Mouse (Mus musculus) gastrocnemius, postnatal 4 days (tissue): Measurements from ENCODE around the gene Chmp1a. TPM values are rescaled to one million over a fixed set of nuclear protein-coding genes. Genes with fewer than 3 reads are reported as not detected.
"Not testable (repeated sequence)": the region's sequence is repeated elsewhere in the genome, so short reads cannot be mapped to it uniquely, and the experiment has no call there.

Source experiments
- DNase-seq, 2 experiments: peaks; one replicate each; pipeline ENCODE4 v3.0.0; 2021 to 2022; ENCODE audit warnings: low spot score in 2 of 2, mixed read lengths in 2 of 2
- long read RNA-seq, 2 experiments: library from polyadenylated mRNA; stranded (forward); transcript quantifications; one replicate each; pipeline ENCODE4 v2.0.0; 2021
- total RNA-seq, 2 experiments: library from RNA; stranded (reverse); gene quantifications; 2 replicates each; pipeline ENCODE4 v1.2.3; 2021

Chmp1a gene
- 10 to 100 TPM; 48.1 to 68.1 TPM for total RNA-seq
- long read RNA-seq, experiment 1, partial matches to known transcripts: 3 of 90 reads
- long read RNA-seq, experiment 1, other reads (novel, unspliced or antisense): 84 of 90 reads
- long read RNA-seq, experiment 2, partial matches to known transcripts: 1 of 95 reads
- long read RNA-seq, experiment 2, other reads (novel, unspliced or antisense): 92 of 95 reads

GRCm38 (mm10) chr8:123212321-123213117 lies at the start of gene Chmp1a, which contains the start of gene Spata33:
Chmp1a (minus strand) TSS chr8:123212763.
Spata33 (plus strand) TSS chr8:123212832.
- peak; percentile 78 to 91 for DNase-seq

DNA sequence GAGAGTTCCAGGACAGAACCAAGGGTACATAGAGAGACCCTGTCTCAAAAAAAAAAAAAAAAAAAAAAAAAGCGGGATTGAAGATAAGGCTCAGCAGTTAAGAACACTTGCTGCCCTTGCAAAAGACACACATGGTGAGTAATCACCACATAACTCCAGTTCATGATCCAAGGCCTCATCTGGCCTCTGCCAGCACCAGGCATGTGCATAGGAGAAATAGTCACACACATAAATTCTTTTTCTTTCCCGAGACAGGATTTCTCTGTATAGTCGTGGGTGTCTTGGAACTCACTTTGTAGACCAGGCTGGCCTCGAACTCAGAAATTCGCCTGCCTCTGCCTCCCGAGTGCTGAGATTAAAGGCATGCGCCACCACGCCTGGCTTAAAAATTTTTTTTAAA lies 45.0 kb upstream of the Chmp1a start:
- DNase-seq: not testable (repeated sequence)

DNA sequence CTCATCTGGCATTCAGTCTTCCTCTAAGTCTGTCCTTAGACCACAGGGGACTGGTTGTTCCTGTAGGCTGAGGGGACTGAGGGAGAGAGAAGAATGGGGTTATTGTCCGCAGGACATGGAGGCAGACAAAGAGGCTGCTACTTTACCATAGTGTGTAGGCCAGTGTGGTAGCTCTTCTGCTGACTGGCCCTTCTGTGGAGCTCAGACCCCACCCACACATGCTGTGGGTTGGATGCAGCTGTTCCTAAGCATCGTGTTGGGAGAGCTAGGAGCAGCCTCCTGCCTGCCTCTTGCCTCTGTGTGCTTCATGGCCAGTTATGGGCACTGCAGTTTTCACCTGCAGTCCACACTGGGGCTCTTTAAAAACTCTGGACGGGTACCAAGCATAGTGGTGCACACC lies 44.6 kb upstream of the Chmp1a start:
- no peak for DNase-seq

- no peak for DNase-seq
Observed at GRCm38 (mm10) chr8:123255170-123255569, 42.6 kb upstream of the Chmp1a start.

DNA sequence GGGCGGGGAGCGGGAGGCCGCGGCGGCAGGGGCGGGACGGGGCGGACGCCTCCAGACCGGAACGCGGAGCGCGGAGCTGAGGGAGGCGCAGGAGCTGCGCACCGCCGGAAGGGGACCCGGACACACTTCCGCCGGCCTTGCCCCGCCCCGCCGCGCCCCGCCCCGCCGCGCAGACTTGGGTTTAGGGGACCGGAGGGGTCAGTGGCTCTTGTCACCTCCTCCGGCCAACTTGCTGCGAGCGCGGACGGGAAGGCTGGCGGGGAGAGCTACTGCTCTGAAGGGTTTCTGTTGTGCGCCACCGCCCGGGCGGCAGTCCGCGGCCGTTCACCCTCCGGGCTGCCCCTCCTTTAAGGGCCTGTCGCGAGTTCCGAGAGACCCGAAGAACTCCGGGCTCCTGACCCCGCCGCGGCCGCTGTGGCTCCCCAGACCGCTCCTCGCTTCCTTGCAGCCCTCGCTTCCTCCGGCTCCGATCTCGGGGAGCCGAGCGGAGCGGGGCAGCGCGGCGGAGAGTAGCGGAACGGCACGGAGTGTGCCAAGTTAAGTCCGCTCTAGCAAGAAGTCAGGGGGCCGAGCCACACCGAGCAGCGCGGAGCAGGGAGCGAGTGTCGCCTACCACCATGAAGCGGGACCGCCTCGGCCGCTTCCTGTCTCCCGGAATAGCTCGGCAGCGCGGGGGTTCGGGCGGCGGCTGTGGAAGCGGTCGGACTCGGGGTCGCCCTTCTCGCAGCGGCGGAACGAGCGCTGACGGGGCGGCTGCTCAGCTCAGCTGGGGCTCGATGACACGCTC lies 41.7 kb upstream of the Chmp1a start, which contains the start of the genes Zfp276 and Vps9d1:
TSS of gene Zfp276 (plus strand) at position 97 of the 787 bp plus-strand sequence.
TSS of gene Vps9d1 (minus strand) at position 250 of the 787 bp plus-strand sequence.
- DNase-seq: peak; percentile 84 to 90

DNA sequence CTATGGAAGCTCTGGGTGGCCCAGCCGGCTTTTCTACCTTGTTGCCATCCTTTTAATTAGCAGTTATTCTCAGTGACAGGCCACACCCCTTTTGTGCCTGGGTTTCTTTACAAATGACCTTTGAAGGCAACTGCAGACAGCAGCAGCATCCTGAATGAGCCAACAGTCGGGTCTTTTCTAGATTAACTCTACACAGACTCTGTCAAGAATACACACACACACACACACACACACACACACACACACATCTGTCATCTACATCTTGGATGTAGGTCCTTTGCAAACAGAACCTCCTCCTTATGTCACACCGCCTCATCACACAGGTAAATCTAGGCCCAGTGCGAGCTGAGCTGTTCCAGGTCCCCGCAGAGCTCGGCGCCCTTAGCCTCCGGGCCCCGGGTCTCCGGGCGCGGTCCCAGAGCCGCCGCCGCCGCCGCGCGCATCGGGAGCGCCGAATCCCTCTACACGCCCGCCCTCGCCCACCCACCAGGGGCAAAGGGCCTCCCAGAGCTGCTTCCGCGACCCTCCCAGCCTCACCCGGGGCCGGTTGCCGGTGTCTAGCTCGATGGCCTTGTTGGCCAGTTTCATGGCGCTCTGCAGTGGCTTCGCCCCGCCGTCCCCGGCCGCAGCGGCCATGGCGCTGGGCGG lies 41.0 kb upstream of the Chmp1a start:
- DNase-seq: no peak

DNA sequence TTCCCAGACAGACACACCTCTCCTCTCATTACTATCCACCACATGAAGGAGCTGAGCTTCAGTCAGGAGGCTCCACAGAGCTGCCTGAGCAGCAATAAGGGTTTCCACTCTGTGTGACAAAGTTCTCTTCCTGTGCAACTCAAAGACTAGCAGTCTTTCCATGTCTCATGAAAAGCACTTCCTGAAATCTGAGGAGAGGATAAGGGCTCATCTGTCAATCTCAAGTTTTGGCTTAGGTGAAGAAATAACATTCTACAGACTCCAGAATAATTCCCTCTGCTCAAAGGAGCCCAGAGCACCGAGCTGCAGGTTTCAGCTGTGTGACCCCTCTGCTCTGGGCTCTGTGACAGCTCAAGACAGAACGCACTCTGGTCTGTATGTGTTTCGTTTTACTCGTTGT lies 40.4 kb upstream of the Chmp1a start:
- no peak for DNase-seq

- DNase-seq: no peak
Observed at GRCm38 (mm10) chr8:123250940-123251339, 38.4 kb upstream of the Chmp1a start.

GRCm38 (mm10) chr8:123248596-123248995 lies 36.0 kb upstream of the Chmp1a start:
- DNase-seq: no peak

GRCm38 (mm10) chr8:123247748-123248147 lies 35.2 kb upstream of the Chmp1a start:
- DNase-seq: no peak

DNA sequence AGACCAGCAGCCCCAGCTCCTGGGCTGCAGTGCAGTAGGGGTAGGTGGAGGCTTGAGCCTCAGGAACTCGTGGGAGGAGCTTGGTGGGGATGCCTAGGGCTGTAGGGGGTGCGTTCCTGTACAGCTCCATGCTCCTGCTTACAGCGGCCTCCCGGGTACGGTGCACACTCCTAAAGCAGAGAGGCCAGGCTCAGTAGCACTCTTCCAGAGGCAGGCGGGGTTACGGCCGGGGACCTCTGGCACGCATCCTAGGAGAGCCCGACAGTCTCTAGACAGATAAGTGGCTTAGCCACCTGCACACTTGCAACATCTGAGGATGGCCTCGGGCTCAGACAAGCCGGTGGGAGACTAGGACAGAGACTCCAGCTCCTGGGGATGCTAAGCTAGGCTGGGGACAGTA lies 33.0 kb upstream of the Chmp1a start:
- no peak for DNase-seq

DNA sequence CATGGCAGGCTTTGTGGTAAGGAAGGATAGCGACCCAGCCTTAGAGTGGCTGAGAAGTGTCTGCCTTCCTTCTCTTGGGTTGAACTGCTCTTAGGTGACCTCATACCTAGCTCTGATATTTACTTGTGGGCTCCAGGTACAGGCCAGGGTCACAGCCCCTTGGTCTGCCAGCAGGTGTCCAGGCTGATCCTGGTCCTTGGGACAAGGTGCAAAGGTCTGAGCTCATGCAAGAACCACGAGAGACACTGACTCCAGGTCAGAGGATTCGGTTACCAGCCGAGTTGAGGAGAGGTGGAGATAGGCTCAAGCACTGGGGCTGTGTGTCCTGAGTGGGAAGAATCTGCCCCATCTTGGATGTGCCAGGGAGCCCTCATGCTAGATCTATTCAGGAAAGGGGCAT lies 31.8 kb upstream of the Chmp1a start:
- DNase-seq: no peak

GRCm38 (mm10) chr8:123243053-123243452 lies 30.5 kb upstream of the Chmp1a start:
- DNase-seq: no peak

DNA sequence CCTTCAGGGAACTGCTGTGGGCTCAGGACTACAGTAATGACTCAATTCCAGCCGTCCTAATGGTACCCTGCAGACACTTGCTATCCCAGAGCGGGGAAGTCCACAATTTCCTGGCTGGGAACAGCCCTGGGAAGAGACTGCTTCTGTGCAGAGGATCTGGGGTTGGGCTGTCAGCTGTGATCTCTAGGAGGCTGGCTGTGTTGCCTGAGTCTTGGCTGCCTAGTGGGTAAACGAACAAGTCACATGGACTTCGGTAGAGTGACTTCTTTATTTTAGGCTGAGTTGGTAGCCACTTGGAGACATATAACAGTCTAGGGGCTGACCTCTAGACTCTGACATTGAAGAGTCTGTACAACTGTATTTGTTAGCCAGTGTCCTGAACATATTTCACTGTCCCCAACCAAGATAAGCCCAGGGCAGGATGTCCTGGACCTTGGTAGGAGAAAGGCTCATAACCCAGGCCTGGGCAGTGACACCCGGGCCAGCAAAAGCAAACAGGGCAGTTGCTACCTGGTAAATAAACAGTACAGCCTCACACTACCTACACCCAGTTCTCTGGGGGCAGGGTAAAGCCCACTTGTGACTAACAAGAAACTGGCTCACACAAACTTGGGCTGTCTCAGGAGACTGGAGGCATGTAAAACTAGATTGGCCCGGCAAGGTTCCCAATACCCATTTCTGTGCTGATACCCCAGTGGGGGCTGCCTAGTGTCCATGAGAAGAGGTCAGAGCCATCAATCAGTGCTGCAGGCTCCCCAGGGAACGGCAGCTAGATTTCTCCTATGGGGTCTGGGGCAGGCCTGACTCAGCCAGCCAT lies 29.8 kb upstream of the Chmp1a start:
- DNase-seq: no peak

DNA sequence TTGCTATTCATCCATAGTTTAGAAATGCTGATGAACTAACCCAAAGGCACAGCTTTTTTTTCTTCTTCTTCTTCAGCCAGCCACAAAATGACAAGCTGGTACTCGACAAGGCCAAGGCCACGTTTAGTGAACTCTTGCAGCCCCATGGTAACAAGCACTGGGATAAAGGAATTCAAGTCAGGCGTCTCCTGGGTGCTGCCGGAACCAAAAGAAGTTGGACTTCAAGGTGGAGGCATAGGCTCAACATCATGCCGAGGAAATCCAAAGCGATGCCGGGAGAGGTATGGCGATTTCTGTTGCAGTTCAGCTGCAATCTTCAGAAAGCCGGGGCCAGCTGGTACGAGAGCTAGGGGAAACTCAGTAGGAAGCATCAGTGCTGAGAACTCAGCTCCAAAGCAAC lies 26.8 kb upstream of the Chmp1a start:
- DNase-seq: no peak

DNA sequence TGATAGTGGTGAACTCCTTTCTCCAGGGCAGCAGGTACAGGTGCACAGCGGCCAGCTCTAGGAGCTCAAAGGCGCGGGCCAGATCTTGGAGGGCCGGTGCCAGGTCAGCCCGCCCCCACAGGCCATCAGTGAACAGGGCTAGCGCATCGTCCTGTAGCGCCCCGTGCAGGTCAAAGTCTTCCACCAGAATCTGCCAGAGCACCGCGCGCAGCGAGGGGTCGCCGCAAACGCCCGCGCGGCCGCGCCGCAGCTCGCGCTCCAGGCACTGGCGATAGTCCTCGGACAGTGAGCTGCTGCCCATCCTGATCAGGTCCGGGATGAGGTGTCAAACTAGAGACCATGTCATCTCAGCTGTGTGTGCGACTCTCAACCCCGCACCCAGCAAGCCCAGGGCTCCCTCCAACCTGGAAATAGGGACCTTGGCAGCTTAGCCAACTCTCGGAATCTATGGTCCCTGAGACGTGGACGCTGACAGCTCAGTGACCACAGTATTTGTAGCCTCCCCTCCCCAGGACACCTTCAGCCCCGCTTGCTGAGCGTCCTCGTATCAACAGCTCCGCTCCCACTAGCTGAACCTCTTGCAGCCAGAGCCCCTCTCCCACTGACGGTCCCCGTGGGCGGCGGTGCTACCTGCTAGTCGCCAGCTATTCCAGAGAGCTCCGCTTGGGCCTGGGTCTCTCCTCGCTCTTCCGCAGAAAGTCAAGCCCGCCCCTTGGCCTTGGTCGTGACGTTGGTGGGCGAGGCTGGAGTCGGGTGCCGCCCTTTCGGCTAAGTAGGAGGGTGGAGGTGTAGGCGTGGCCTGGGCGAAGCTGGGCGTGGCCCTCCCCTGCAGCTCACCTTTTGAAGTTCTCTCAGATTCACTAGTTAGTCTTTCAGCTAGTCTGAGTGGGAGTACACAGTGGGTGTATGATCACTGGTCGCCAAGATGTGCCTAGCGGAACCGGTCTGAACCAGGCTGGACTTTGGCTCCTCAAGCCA lies 23.2 kb upstream of the Chmp1a start, which contains the start of gene Spata2l:
TSS of gene Spata2l (minus strand) at position 714 of the 978 bp plus-strand sequence.
- peak; percentile 51 to 74 for DNase-seq

DNA sequence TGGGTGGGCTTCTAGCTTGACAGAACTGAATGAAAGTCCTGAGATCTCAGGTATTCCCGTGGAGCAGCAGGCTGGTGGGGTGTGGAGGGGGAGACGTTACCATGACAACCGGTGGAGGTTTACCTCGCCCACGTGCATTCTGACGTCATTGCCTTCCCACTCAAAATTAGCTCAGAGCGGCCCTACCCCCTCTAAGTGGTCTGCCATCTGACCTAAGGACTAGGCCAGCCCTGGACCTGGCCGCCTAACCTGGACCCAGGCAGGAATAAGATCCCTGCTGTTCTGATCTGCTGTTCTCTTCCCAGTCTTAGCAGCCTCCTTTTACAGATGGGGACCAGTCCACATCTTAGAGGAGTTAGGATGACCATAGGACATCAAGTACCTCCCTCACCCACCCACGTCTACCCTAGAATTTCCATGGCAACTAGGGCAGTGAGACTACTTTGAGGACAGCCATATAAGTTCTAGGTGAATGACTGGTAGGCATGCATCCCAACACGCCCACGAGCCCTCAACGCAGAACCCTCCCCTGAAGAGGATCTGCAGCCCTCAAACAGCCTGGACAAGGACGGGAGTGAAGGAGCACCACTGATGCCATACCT lies 22.5 kb upstream of the Chmp1a start:
- DNase-seq: no peak

DNA sequence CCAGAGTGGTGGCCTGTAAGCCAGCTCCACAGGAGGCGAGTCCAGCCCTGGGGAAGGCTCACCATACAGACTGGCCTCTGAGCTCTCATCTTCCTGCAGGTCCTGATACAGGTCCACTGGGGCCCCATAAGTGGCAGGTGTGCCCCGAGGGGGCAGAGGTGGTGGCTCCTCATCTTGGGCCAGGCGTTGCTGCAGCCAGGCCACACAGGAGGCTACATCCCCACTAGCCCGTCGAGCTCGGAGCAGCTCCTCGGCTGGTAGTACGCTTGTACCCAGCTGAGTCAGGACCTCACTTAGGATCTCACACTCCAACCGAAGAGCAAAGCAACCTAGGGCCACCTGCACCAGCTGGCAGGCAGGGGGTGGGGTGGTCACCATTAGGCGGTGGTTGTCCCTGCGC lies 21.2 kb upstream of the Chmp1a start:
- DNase-seq: no peak

DNA sequence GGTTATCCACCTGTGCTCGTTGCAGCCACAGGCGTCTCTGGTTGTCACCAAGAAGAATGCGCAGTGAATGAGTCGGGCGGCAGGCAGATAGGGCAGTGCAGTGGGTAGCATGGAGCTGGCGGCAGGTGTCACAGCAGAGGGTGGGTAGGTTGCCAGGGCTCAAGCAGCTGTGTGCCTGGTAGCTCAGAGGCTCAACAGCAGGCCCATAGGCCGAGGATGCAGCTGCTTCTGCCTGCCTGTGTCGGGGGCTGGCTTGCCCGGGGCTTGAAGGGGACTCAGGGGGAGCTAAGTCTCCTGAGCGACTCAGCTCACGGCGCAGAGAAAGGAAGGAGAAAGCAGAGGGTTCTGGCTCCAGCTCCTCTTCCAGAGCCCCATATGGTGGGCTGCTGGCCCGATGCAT lies 20.7 kb upstream of the Chmp1a start:
- DNase-seq: peak in 1 of 2 experiments; percentile 60
